Mouse (Mus musculus): ENCODE data around the gene Ttc7. TPM values are rescaled to one million over a fixed set of nuclear protein-coding genes. Genes with fewer than 3 reads are reported as not detected.

Ttc7 gene
- 12.2 and 13.1 TPM in 2 replicates for polyA plus RNA-seq (2015; fragmentation: Nextera tagmentation; extraction: Ambion mirVana)

GRCm38 (mm10) chr17:87282706-87283053 is at the start of gene Ttc7:
Gene Ttc7 (plus strand): TSS chr17:87282886.
- ATAC-seq (ENCODE audit: insufficient read depth, low FRiP score, low read depth), result peak; percentile 94
- no peaks in the 10 kb centered on the region for H3K9me3 ChIP-seq
- WGBS, result 0% methylated on average over 33 of the region's 38 CpGs
- no peaks in the 10 kb centered on the region for H3K36me3 ChIP-seq
- H3K4me3 ChIP-seq (replicated peaks), result peak within 1 kb of the TSS; percentile 63
- 0 out of 2 replicates have a peak, but pooled peaks cover 7% of the 10 kb centered on the region for H3K27me3 ChIP-seq (replicated peaks)
- H3K4me1 ChIP-seq, result peaks cover 14% of the 10 kb centered on the region
- peak within 1 kb of the TSS; percentile 83 for H3K9ac ChIP-seq
- peak within 1 kb of the TSS; percentile 98 for H3K4me2 ChIP-seq
- H3K27ac ChIP-seq, result peak within 1 kb of the TSS; percentile 94

DNA sequence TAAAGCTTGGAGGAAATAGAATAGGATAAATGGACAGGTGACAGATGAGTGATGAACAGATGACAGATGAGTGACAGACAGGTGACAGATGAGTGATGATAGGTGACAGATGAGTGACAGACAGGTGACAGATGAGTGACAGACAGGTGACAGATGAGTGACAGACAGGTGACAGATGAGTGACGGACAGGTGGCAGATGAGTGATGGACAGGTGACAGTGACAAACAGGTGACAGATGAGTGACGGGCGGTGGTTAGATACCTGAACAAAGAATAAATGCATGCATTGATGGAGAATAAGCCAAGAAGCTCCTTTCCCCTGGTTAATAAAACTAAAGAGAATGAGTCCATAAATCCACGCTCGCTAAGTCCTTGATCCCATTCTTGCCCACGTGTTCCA is 47.7 kb upstream of the Ttc7 start:
- Histone ChIP-seq H3K4me1 (no peaks in the 10 kb centered on the region), H3K36me3 (no peaks in the 10 kb centered on the region), H3K27ac (no peak overlapping the region), H3K9ac (no peak overlapping the region), H3K4me2 (no peak overlapping the region), H3K27me3 (replicated peaks) (no peaks in the 10 kb centered on the region), H3K4me3 (replicated peaks) (no peak overlapping the region), H3K9me3 (no peaks in the 10 kb centered on the region)
- 88% methylated on average over 6 of the region's 6 CpGs for WGBS
- ATAC-seq (ENCODE audit: insufficient read depth, low FRiP score, low read depth), result no peak

DNA sequence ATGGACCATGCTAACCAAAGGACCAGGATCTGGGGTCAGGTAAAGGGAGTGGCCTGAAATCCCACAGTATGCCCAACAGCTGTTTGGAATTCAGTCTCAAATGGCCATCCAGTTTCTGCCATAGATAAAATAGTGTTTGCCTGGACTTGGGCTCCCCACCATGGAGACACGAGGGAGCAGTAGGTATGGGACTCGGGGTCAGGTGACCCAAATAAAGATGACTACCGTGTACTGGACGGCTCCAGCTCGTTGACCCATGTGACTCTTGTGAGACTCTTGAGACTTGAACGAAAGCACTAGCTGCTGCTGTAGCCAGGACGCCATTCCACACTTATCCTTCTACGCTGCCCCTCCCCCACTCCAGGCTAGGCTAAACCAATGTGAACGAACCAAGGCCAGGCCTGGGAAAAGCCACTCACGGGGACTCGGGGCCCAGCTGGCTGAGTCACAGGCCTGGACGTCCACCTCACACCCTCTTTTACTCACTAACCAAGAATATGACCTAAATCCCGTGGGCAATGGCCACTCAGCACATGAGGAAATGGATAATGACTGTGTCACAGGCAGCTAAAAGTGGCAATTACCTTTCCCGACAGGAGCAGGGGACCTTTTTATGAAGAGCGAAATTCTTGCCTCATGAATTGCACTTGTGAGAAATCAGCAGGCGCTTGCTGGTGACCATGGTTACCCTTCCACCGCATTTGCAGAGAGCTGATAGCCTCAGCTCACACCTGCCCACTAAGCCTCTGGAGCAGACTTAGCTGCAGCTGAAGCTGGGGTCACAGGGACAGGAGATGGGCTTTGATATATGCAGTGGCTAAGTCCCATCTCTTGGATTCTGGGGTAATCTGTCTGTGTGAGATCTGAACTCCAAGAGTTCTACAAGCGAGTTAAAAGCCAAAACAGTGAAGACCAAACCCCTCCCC is 45.7 kb upstream of the Ttc7 start:
- 50% methylated on average over 18 of the region's 18 CpGs for WGBS
- no peak overlapping the region for H3K27ac ChIP-seq

DNA sequence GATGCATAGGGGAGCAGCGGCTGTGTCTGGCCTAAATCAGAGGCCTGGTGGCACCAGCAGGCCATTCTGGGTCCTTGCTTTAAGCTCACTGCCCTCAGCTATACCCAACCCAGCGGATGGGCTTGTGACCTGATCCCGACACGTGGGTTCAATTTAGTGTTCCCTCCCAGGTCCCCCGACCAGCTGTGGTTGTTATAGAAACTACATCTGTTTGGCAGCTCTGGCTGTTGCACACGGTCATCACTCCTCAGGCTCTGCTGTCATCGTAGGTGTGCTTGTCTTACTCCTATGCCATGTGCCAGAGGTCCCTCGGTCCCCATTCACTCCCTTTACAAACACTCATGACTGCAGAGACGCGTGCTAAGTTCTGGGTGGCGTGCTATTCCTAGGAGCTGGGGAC is 44.9 kb upstream of the Ttc7 start:
- Histone ChIP-seq H3K4me2 (no peak overlapping the region), H3K9me3 (no peaks in the 10 kb centered on the region), H3K27me3 (replicated peaks) (no peaks in the 10 kb centered on the region), H3K4me3 (replicated peaks) (no peak overlapping the region), H3K4me1 (no peaks in the 10 kb centered on the region), H3K27ac (no peak overlapping the region), H3K36me3 (no peaks in the 10 kb centered on the region), H3K9ac (no peak overlapping the region)
- 83% methylated on average over 11 of the region's 11 CpGs for WGBS
- ATAC-seq (ENCODE audit: insufficient read depth, low FRiP score, low read depth), result no peak

More for the DNA sequence above, 45.7 kb upstream of the Ttc7 start:
- peak; percentile 63; the same call in 1 of the 2 replicates for ATAC-seq (ENCODE audit: insufficient read depth, low FRiP score, low read depth)
- Histone ChIP-seq H3K4me1 (no peaks in the 10 kb centered on the region), H3K9me3 (no peaks in the 10 kb centered on the region), H3K4me2 (no peak overlapping the region), H3K9ac (no peak overlapping the region), H3K36me3 (no peaks in the 10 kb centered on the region), H3K4me3 (replicated peaks) (no peak overlapping the region), H3K27me3 (replicated peaks) (no peaks in the 10 kb centered on the region)

DNA sequence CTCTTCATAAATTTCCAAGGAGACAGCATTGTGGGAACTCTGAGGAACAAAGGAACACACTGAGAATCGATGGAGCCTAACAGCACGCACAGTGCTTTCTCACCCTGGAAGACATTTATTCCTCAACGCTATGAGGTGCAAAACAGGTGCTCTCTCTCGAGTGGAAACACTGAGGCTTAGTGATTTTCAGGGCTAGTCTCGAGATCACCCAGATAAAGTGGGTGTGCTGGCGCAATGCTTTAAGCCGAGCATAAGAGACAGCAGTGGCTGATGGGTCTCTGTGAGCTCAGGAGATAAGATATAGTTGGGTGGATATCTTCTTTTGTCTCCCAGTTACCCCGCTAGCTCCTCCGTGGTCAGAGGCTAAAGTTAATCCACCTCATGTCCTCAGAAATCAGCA is 36.6 kb upstream of the Ttc7 start:
- Histone ChIP-seq H3K4me3 (replicated peaks) (no peak overlapping the region), H3K27ac (no peak overlapping the region), H3K9ac (no peak overlapping the region), H3K36me3 (no peaks in the 10 kb centered on the region), H3K4me1 (peaks cover 18% of the 10 kb centered on the region; the same call in 1 of the 2 replicates), H3K9me3 (no peaks in the 10 kb centered on the region), H3K4me2 (no peak overlapping the region), H3K27me3 (replicated peaks) (no peaks in the 10 kb centered on the region)
- ATAC-seq (ENCODE audit: insufficient read depth, low FRiP score, low read depth), result no peak
- 73% methylated on average over 9 of the region's 9 CpGs for WGBS

GRCm38 (mm10) chr17:87254384-87254783 is 28.3 kb upstream of the Ttc7 start:
- H3K36me3 ChIP-seq, result peaks cover 48% of the 10 kb centered on the region
- H3K4me1 ChIP-seq, result no peaks in the 10 kb centered on the region
- no peak for ATAC-seq (ENCODE audit: insufficient read depth, low FRiP score, low read depth)
- H3K27ac ChIP-seq, result no peak overlapping the region
- WGBS, result 72% methylated on average over 8 of the region's 8 CpGs
- H3K9ac ChIP-seq, result no peak overlapping the region
- H3K9me3 ChIP-seq, result no peaks in the 10 kb centered on the region
- H3K4me2 ChIP-seq, result no peak overlapping the region
- H3K27me3 ChIP-seq (replicated peaks), result no peaks in the 10 kb centered on the region
- H3K4me3 ChIP-seq (replicated peaks), result no peak overlapping the region

GRCm38 (mm10) chr17:87255672-87256071 is 27.0 kb upstream of the Ttc7 start:
- Histone ChIP-seq H3K4me1 (no peaks in the 10 kb centered on the region), H3K27ac (no peak overlapping the region), H3K9ac (no peak overlapping the region), H3K27me3 (replicated peaks) (no peaks in the 10 kb centered on the region), H3K36me3 (peaks cover 57% of the 10 kb centered on the region), H3K4me3 (replicated peaks) (no peak overlapping the region), H3K4me2 (no peak overlapping the region), H3K9me3 (no peaks in the 10 kb centered on the region)
- no peak for ATAC-seq (ENCODE audit: insufficient read depth, low FRiP score, low read depth)
- 85% methylated on average over 16 of the region's 16 CpGs for WGBS

- Histone ChIP-seq H3K4me3 (replicated peaks) (no peak overlapping the region), H3K27ac (no peak overlapping the region), H3K27me3 (replicated peaks) (no peaks in the 10 kb centered on the region), H3K9me3 (no peaks in the 10 kb centered on the region), H3K36me3 (peaks cover 27% of the 10 kb centered on the region), H3K4me2 (no peak overlapping the region), H3K9ac (no peak overlapping the region), H3K4me1 (peaks cover 15% of the 10 kb centered on the region)
- ATAC-seq (ENCODE audit: insufficient read depth, low FRiP score, low read depth), result no peak
- WGBS, result 89% methylated on average over 6 of the region's 6 CpGs
These were observed 19.3 kb upstream of the Ttc7 start for GRCm38 (mm10) chr17:87263401-87263800.

DNA sequence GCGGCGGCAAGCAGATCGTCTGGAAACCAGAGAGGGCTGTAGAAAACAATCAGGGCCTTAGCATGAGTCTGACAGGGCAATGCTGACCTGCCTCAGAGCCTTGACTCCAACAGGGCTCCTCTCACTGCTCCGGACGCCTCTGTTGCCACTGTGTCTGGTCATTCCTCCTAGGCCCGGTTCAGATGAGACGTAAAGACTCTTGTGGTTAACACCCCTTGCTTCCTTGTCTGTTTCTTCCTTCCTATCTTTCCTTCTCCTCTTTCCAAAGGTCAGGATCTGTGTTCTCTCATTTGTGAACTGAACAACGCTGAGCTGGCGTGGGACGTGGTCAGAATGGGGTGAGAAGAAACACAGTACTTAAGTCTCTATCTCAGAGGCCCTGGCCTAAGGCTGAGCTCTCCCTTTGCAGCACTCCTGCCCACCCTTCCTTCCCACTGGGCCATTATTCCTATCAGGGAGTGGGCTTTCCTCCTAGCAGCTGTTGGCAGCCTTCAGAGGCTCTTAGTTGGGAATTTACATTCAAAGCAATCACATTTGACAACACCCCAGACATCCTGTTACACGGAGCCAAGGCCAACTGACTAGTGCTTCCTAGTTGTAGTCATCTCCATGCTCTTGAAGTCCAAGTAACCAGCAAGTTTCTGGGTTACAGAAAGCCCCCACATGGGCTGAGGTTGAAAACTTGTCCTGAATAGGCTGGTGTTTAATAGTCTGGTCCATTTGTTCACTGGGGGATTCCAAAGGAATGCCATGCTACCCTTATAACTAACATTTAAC is 18.4 kb upstream of the Ttc7 start:
- Histone ChIP-seq H3K4me3 (replicated peaks) (peak overlapping the region; percentile 85), H3K9ac (no peak overlapping the region), H3K36me3 (peaks cover 21% of the 10 kb centered on the region), H3K27ac (no peak overlapping the region), H3K9me3 (no peaks in the 10 kb centered on the region), H3K27me3 (replicated peaks) (no peaks in the 10 kb centered on the region), H3K4me1 (peaks cover 15% of the 10 kb centered on the region), H3K4me2 (peak overlapping the region; percentile 65)
- WGBS, result 83% methylated on average over 11 of the region's 11 CpGs
- ATAC-seq (ENCODE audit: insufficient read depth, low FRiP score, low read depth), result no peak

GRCm38 (mm10) chr17:87264927-87265791 is 17.5 kb upstream of the Ttc7 start:
- no peaks in the 10 kb centered on the region for H3K27me3 ChIP-seq (replicated peaks)
- no peaks in the 10 kb centered on the region for H3K9me3 ChIP-seq
- ATAC-seq (ENCODE audit: insufficient read depth, low FRiP score, low read depth), result peak; percentile 57
- H3K36me3 ChIP-seq, result peaks cover 17% of the 10 kb centered on the region; the same call in 1 of the 2 replicates
- peaks cover 15% of the 10 kb centered on the region for H3K4me1 ChIP-seq
- H3K9ac ChIP-seq, result peak overlapping the region; percentile 83
- WGBS, result 5% methylated on average over 28 of the region's 28 CpGs
- peak overlapping the region; percentile 78 for H3K27ac ChIP-seq
- H3K4me2 ChIP-seq, result peak overlapping the region; percentile 65
- H3K4me3 ChIP-seq (replicated peaks), result peak overlapping the region; percentile 85

DNA sequence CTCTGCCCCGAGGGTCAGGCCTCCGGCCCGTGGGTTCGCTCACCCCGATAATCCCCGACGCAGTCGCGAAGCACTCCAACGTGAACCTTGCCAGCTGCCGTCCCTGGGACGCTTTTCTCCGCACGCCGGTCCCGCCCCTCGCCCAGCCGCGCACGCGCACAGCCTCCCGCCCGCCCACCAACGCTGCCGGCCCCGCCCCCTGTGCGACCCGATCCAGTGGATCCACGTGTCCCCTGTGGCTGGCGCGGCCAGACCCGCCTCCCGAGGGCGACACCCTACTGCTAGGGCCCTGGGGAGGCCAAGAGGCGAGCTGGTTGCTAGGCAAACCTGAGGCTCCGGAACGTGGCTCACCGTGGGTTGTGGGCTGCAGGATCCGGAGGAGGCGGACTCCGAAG is 16.9 kb upstream of the Ttc7 start, which contains the start of gene Mcfd2:
Gene Mcfd2, minus strand, starts transcription at position 144 of the 395 bp plus-strand sequence.
- Histone ChIP-seq H3K4me3 (replicated peaks) (peak within 1 kb of the TSS; percentile 85), H3K9me3 (no peaks in the 10 kb centered on the region), H3K36me3 (0 out of 2 replicates have a peak, but pooled peaks cover 11% of the 10 kb centered on the region), H3K27me3 (replicated peaks) (no peaks in the 10 kb centered on the region), H3K4me1 (peaks cover 15% of the 10 kb centered on the region), H3K9ac (peak within 1 kb of the TSS; percentile 83), H3K27ac (peak within 1 kb of the TSS; percentile 78), H3K4me2 (peak within 1 kb of the TSS; percentile 65)
- ATAC-seq (ENCODE audit: insufficient read depth, low FRiP score, low read depth), result peak; percentile 96
- WGBS, result under 1% methylated on average over 41 of the region's 41 CpGs
